Mouse (Mus musculus): ENCODE data around the gene Zfp326. TPM values are rescaled to one million over a fixed set of nuclear protein-coding genes. Genes with fewer than 3 reads are reported as not detected.
"Not testable (repeated sequence)": the region's sequence is repeated elsewhere in the genome, so short reads cannot be mapped to it uniquely, and the experiment has no call there.

Gene Zfp326
- polyA plus RNA-seq, 1 experiment from 2014 or later: 45.2 TPM

GRCm38 (mm10) chr5:105849222-105849621 lies 27.1 kb upstream of the Zfp326 start:
- ATAC-seq (ENCODE audit: low FRiP score): no peak
- no peaks in the 10 kb centered on the region for H3K36me3 ChIP-seq
- WGBS: 75% methylated on average over 4 of the region's 4 CpGs

DNA sequence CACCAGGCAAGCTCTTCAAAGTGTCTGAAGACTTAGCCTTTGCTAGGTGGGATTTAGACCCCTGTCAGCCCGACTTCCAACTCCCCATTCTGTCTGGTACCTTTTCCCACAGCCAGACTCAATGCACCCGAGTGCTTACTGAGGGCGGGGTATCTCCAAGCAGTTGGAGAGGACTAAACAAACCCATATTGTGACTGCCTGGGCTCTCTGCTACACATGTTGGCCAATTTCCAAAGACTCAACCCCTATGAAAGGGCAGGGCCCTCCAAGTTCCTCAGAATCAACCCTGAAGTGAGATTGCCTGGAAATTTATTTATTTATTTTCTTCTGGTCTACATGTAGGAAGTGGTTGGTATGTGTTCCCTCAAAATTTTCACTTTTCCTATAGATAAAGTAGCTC lies 26.7 kb upstream of the Zfp326 start:
- H3K27me3 ChIP-seq (replicated peaks): no peaks in the 10 kb centered on the region
- ATAC-seq (ENCODE audit: low FRiP score): no peak

More at GRCm38 (mm10) chr5:105849222-105849621, 27.1 kb upstream of the Zfp326 start:
- Histone ChIP-seq H3K4me2 (no peak overlapping the region), H3K27ac (replicated peaks) (no peak overlapping the region), H3K27me3 (replicated peaks) (no peaks in the 10 kb centered on the region), H3K4me3 (replicated peaks) (no peak overlapping the region), H3K9ac (replicated peaks) (no peak overlapping the region), H3K9me3 (replicated peaks) (no peaks in the 10 kb centered on the region), H3K4me1 (peaks cover 12% of the 10 kb centered on the region)

DNA sequence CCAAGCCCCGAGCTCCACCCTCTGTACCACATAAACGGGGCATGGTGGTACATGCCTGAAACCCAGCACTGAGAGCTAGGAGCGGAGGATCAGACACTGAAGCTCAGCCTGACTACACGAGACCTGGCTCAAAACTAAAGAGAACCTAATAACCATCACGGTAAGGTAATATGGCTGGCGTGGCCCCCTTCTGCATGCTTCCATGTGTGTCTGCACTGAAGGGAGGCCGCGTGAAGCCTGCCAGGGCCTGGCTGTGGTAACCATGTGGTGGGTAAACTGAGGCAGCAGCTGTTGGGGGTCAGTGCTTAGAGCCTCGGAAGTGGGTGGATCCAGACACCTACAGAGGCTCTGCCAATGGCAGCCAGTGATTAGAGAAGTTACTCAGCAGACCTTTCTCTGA lies 23.1 kb upstream of the Zfp326 start:
- H3K9ac ChIP-seq (replicated peaks): no peak overlapping the region
- H3K36me3 ChIP-seq: no peaks in the 10 kb centered on the region
- no peaks in the 10 kb centered on the region for H3K27me3 ChIP-seq (replicated peaks)
- H3K9me3 ChIP-seq (replicated peaks): no peaks in the 10 kb centered on the region
- H3K4me2 ChIP-seq: no peak overlapping the region
- 89% methylated on average over 9 of the region's 9 CpGs for WGBS
- no peak overlapping the region for H3K4me3 ChIP-seq (replicated peaks)
- no peak for ATAC-seq (ENCODE audit: low FRiP score)
- peaks cover 12% of the 10 kb centered on the region for H3K4me1 ChIP-seq
- no peak overlapping the region for H3K27ac ChIP-seq (replicated peaks)

More for the DNA sequence above, 26.7 kb upstream of the Zfp326 start:
- Histone ChIP-seq H3K36me3 (no peaks in the 10 kb centered on the region), H3K4me2 (no peak overlapping the region), H3K4me3 (replicated peaks) (no peak overlapping the region), H3K27ac (replicated peaks) (no peak overlapping the region), H3K9ac (replicated peaks) (no peak overlapping the region), H3K4me1 (peaks cover 12% of the 10 kb centered on the region), H3K9me3 (replicated peaks) (no peaks in the 10 kb centered on the region)
- WGBS: 66% methylated on average over 3 of the region's 3 CpGs

DNA sequence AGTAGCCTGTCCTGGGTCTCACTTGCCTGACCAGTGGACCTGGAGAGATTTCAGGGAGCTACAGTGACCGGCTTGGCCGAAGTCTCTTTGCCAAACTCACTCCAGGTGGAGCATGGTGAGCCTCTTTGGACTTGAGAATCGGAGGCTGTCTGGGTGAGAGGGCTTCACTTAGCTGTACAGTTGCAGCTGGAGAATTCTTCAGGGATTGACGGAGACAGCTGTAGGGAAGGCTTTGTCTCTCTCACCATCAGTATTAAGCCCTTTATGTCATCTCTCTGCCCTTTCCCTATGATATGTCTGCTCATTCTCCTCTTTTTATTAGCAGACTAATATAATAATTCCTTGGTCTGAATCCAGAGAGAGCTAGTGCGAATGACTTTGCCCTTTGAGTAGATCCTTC lies 18.9 kb upstream of the Zfp326 start:
- WGBS: 88% methylated on average over 5 of the region's 5 CpGs
- no peak for ATAC-seq (ENCODE audit: low FRiP score)

GRCm38 (mm10) chr5:105858754-105859694 lies 17.3 kb upstream of the Zfp326 start:
- Histone ChIP-seq H3K4me1 (no peaks in the 10 kb centered on the region), H3K9ac (replicated peaks) (no peak overlapping the region), H3K4me3 (replicated peaks) (no peak overlapping the region), H3K9me3 (replicated peaks) (no peaks in the 10 kb centered on the region), H3K27ac (replicated peaks) (no peak overlapping the region), H3K36me3 (no peaks in the 10 kb centered on the region), H3K27me3 (replicated peaks) (no peaks in the 10 kb centered on the region), H3K4me2 (no peak overlapping the region)
- ATAC-seq (ENCODE audit: low FRiP score): no peak
- WGBS: 84% methylated on average over 8 of the region's 8 CpGs

More for the DNA sequence above, 18.9 kb upstream of the Zfp326 start:
- Histone ChIP-seq H3K9me3 (replicated peaks) (no peaks in the 10 kb centered on the region), H3K36me3 (no peaks in the 10 kb centered on the region), H3K27ac (replicated peaks) (no peak overlapping the region), H3K9ac (replicated peaks) (no peak overlapping the region), H3K27me3 (replicated peaks) (no peaks in the 10 kb centered on the region), H3K4me1 (no peaks in the 10 kb centered on the region), H3K4me2 (no peak overlapping the region), H3K4me3 (replicated peaks) (no peak overlapping the region)

DNA sequence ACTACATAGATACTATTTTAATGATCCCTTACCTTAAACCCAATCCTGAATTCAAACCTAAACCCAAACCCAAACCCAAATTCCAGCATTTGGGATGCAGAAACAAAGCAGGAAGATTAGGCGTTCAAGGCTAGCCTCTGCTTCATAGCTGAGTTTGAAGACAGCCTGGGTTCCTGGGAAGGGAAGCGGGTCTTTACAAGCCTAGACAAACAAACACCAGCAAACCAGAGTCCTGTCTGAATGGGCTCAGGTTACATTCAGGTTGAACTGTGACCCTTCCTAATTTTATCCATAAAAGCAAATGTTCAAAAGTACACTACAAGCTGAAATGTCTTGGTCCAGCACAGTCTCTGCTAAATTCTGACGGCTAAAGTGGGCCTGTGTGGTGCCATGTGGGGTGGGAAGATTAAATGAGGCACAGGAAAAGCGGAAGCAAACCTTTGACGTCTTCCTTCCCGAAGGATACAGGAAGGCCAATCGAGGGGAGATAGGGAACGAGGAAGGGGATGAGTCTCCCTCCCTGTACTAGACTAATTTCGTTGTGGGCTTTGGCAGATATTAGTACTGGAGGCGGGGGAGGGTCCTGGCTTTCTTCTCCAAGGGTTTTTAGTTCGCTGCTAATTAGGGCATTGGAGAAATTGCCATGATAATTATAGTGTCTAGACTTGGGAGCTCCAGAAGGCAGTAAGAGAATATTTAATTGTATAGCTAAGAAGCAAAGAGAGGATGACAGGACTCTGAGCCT lies 16.5 kb upstream of the Zfp326 start:
- 71% methylated on average over 11 of the region's 11 CpGs for WGBS
- Histone ChIP-seq H3K9ac (replicated peaks) (no peak overlapping the region), H3K27ac (replicated peaks) (no peak overlapping the region), H3K4me3 (replicated peaks) (no peak overlapping the region), H3K9me3 (replicated peaks) (no peaks in the 10 kb centered on the region), H3K4me1 (no peaks in the 10 kb centered on the region), H3K4me2 (no peak overlapping the region), H3K36me3 (no peaks in the 10 kb centered on the region), H3K27me3 (replicated peaks) (no peaks in the 10 kb centered on the region)
- ATAC-seq (ENCODE audit: low FRiP score): no peak

DNA sequence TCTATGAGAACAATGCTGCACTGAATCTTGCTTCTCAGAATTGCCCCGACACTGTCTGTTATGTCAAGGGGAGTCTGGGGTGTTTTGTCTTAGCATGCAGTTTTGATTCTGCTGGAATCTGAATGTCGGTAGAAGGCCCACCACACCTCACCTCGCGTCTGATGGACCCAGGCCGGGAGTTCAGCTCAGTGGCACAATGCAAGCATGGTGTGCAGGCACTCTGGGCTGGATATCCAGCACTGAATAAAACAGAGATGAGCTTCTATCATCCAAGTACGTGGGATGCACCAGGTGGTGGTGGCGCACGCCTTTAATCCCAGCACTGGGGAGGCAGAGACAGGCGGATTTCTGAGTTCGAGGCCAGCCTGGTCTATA lies 15.9 kb upstream of the Zfp326 start:
- H3K4me1 ChIP-seq: no peaks in the 10 kb centered on the region
- 91% methylated on average over 10 of the region's 10 CpGs for WGBS
- no peak overlapping the region for H3K27ac ChIP-seq (replicated peaks)
- no peak overlapping the region for H3K4me3 ChIP-seq (replicated peaks)
- H3K36me3 ChIP-seq: no peaks in the 10 kb centered on the region
- no peak overlapping the region for H3K9ac ChIP-seq (replicated peaks)
- no peak for ATAC-seq (ENCODE audit: low FRiP score)
- H3K9me3 ChIP-seq (replicated peaks): no peaks in the 10 kb centered on the region
- H3K27me3 ChIP-seq (replicated peaks): no peaks in the 10 kb centered on the region
- H3K4me2 ChIP-seq: no peak overlapping the region

DNA sequence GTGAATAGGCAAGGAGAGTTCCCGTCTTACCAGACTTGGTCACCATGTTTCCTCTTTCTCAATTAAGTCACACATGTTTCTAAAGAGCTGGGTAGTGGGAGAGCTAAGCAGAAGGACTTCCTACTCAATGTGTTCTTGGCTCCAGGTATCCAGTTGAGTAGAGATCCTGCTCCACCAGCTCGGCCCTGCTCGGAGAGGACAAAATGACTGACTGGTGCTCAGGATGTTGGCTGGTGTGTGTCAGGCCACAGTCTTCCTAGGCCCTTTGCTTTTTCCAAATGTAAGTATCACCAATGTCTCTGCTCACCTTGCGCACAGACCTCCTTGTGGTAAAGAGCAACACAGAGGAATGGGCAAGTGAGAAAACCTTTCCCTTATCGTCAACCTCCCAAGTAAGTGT lies 14.7 kb upstream of the Zfp326 start:
- Histone ChIP-seq H3K36me3 (no peaks in the 10 kb centered on the region), H3K9ac (replicated peaks) (no peak overlapping the region), H3K4me3 (replicated peaks) (no peak overlapping the region), H3K27me3 (replicated peaks) (no peaks in the 10 kb centered on the region), H3K9me3 (replicated peaks) (no peaks in the 10 kb centered on the region), H3K4me1 (no peaks in the 10 kb centered on the region), H3K4me2 (no peak overlapping the region), H3K27ac (replicated peaks) (no peak overlapping the region)
- no peak for ATAC-seq (ENCODE audit: low FRiP score)
- 94% methylated on average over 5 of the region's 5 CpGs for WGBS

DNA sequence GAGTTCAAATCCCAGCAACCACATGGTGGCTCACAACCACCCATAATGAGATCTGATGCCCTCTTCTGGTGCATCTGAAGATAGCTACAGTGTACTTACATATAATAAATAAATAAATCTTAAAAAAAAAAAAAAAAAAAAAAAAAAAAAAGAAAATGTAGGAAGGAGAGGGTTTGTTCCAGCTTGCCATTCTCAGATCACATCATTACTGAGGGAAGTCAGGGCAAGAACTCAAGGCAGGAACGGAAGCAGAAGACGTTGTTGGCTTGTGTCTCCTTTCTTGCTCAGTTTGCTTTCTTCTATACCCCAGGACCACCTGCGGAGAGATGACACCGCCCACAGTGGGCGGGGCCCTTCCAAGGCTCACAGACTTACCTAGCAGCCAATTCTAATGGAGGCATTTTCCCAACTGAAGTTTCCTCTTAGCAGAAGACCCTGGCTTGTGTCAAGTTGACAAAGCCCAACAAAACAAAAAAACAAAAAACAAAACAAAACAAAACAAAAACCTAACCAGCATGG lies 11.2 kb upstream of the Zfp326 start:
- H3K4me1 ChIP-seq: peaks cover 13% of the 10 kb centered on the region
- H3K27ac ChIP-seq (replicated peaks); H3K9ac ChIP-seq (replicated peaks); H3K4me2 ChIP-seq; H3K9me3 ChIP-seq (replicated peaks); ATAC-seq (ENCODE audit: low FRiP score); H3K36me3 ChIP-seq; H3K4me3 ChIP-seq (replicated peaks): not testable (repeated sequence)
- peaks cover 11% of the 10 kb centered on the region; the same call in 1 of the 2 replicates for H3K27me3 ChIP-seq (replicated peaks)
- WGBS: 58% methylated on average over 5 of the region's 5 CpGs

GRCm38 (mm10) chr5:105867427-105867826 lies 8.9 kb upstream of the Zfp326 start:
- Histone ChIP-seq H3K9ac (replicated peaks) (no peak overlapping the region), H3K27ac (replicated peaks) (no peak overlapping the region), H3K9me3 (replicated peaks) (no peaks in the 10 kb centered on the region), H3K36me3 (no peaks in the 10 kb centered on the region), H3K4me1 (peaks cover 13% of the 10 kb centered on the region), H3K4me3 (replicated peaks) (no peak overlapping the region), H3K27me3 (replicated peaks) (peaks cover 11% of the 10 kb centered on the region; the same call in 1 of the 2 replicates), H3K4me2 (0 out of 2 replicates have a peak overlapping the region, but pooled peaks have one; percentile 5)
- WGBS: 11% methylated on average over 4 of the region's 4 CpGs
- ATAC-seq (ENCODE audit: low FRiP score): no peak

- no peaks in the 10 kb centered on the region for H3K9me3 ChIP-seq (replicated peaks)
- peaks cover 11% of the 10 kb centered on the region; the same call in 1 of the 2 replicates for H3K27me3 ChIP-seq (replicated peaks)
- 0 out of 2 replicates have a peak overlapping the region, but pooled peaks have one; percentile 5 for H3K4me2 ChIP-seq
- 42% methylated on average over 16 of the region's 16 CpGs for WGBS
- H3K36me3 ChIP-seq: no peaks in the 10 kb centered on the region
- H3K4me3 ChIP-seq (replicated peaks): no peak overlapping the region
- peaks cover 13% of the 10 kb centered on the region for H3K4me1 ChIP-seq
- peak; percentile 69; the same call in 1 of the 2 replicates for ATAC-seq (ENCODE audit: low FRiP score)
- no peak overlapping the region for H3K9ac ChIP-seq (replicated peaks)
- no peak overlapping the region for H3K27ac ChIP-seq (replicated peaks)
Observed at GRCm38 (mm10) chr5:105867841-105868447, 8.4 kb upstream of the Zfp326 start.
